Mouse (Mus musculus): ENCODE data around the gene Zfp973. TPM values are rescaled to one million over a fixed set of nuclear protein-coding genes. Genes with fewer than 3 reads are reported as not detected.
"Not testable (repeated sequence)": the region's sequence is repeated elsewhere in the genome, so short reads cannot be mapped to it uniquely, and the experiment has no call there.

Gene Zfp973
- polyA plus RNA-seq (2014; fragmentation: Nextera tagmentation; extraction: Ambion mirVana), result 10.3 and 12.1 TPM in 2 replicates

GRCm38 (mm10) chr2:176670222-176670621, at the start of gene Zfp973:
Zfp973 (plus strand) TSS chr2:176670522.
- not testable (repeated sequence) for H3K9me3 ChIP-seq (replicated peaks; ENCODE audit: control insufficient read depth, low read length); H3K4me2 ChIP-seq; ATAC-seq (replicated peaks; ENCODE audit: insufficient number of reproducible peaks, low FRiP score, low TSS enrichment); H3K4me3 ChIP-seq (ENCODE audit: low read depth, low read length); H3K27ac ChIP-seq (ENCODE audit: low read depth, low read length); H3K36me3 ChIP-seq (ENCODE audit: control insufficient read depth, insufficient read depth, low read length); H3K27me3 ChIP-seq (ENCODE audit: control insufficient read depth, insufficient read depth, low read length); H3K4me1 ChIP-seq (ENCODE audit: control insufficient read depth, insufficient read depth, low read length); H3K9ac ChIP-seq (ENCODE audit: low read depth, low read length)
- WGBS (ENCODE audit: insufficient replicate concordance), result no CpG with 5 or more reads among the region's 6 CpGs

- no CpG with 5 or more reads among the region's 4 CpGs for WGBS (ENCODE audit: insufficient replicate concordance)
- not testable (repeated sequence) for H3K4me3 ChIP-seq (ENCODE audit: low read depth, low read length); H3K9ac ChIP-seq (ENCODE audit: low read depth, low read length); ATAC-seq (replicated peaks; ENCODE audit: insufficient number of reproducible peaks, low FRiP score, low TSS enrichment); H3K4me1 ChIP-seq (ENCODE audit: control insufficient read depth, insufficient read depth, low read length); H3K27me3 ChIP-seq (ENCODE audit: control insufficient read depth, insufficient read depth, low read length); H3K4me2 ChIP-seq; H3K36me3 ChIP-seq (ENCODE audit: control insufficient read depth, insufficient read depth, low read length); H3K27ac ChIP-seq (ENCODE audit: low read depth, low read length); H3K9me3 ChIP-seq (replicated peaks; ENCODE audit: control insufficient read depth, low read length)
These were observed 34.1 kb upstream of the Zfp973 start, which contains the start of gene Gm14308 for GRCm38 (mm10) chr2:176636244-176636643. Gm14308 (minus strand) TSS chr2:176636344.

GRCm38 (mm10) chr2:176708051-176708450, 37.7 kb downstream of the Zfp973 start, which contains the start of gene Gm14305:
Gm14305 (plus strand) TSS chr2:176708328.
- H3K36me3 ChIP-seq (ENCODE audit: control insufficient read depth, insufficient read depth, low read length); H3K27ac ChIP-seq (ENCODE audit: low read depth, low read length); ATAC-seq (replicated peaks; ENCODE audit: insufficient number of reproducible peaks, low FRiP score, low TSS enrichment); H3K9ac ChIP-seq (ENCODE audit: low read depth, low read length); H3K27me3 ChIP-seq (ENCODE audit: control insufficient read depth, insufficient read depth, low read length); H3K9me3 ChIP-seq (replicated peaks; ENCODE audit: control insufficient read depth, low read length); H3K4me1 ChIP-seq (ENCODE audit: control insufficient read depth, insufficient read depth, low read length): not testable (repeated sequence)
- whole genome bisulfite sequencing (ENCODE audit: insufficient replicate concordance), result 14% methylated on average over 2 of the region's 6 CpGs
- peak within 1 kb of the TSS; percentile 45 for H3K4me3 ChIP-seq (ENCODE audit: low read depth, low read length)
- H3K4me2 ChIP-seq, result peak within 1 kb of the TSS; percentile 41

Other genes starting within 250 kb of the Zfp973 start
- 14.3 and 19.5 TPM in 2 replicates for gene Gm14435, start 246.9 kb upstream of the Zfp973 start, polyA plus RNA-seq (2014; fragmentation: Nextera tagmentation; extraction: Ambion mirVana)
- gene Gm14434, start 183.7 kb upstream of the Zfp973 start, polyA plus RNA-seq (2014; fragmentation: Nextera tagmentation; extraction: Ambion mirVana), result 1.1 and 2.7 TPM in 2 replicates
- gene Zfp967, start 149.5 kb upstream of the Zfp973 start, polyA plus RNA-seq (2014; fragmentation: Nextera tagmentation; extraction: Ambion mirVana), result not detected in 2 replicates
- 14.0 and 20.6 TPM in 2 replicates for gene Gm14308, start 34.2 kb upstream of the Zfp973 start, polyA plus RNA-seq (2014; fragmentation: Nextera tagmentation; extraction: Ambion mirVana)
- gene Gm14305, start 37.8 kb downstream of the Zfp973 start, polyA plus RNA-seq (2014; fragmentation: Nextera tagmentation; extraction: Ambion mirVana), result 26.1 and 33.7 TPM in 2 replicates
- 15.3 and 15.9 TPM in 2 replicates for gene Gm14295, start 128.1 kb downstream of the Zfp973 start, polyA plus RNA-seq (2014; fragmentation: Nextera tagmentation; extraction: Ambion mirVana)
- gene Gm14408, start 160.6 kb downstream of the Zfp973 start, polyA plus RNA-seq (2014; fragmentation: Nextera tagmentation; extraction: Ambion mirVana), result not detected in 2 replicates